Mouse (Mus musculus) CH12.LX (cell line): Measurements from ENCODE around the gene Rtp4. TPM values are rescaled to one million over a fixed set of nuclear protein-coding genes. Genes with fewer than 3 reads are reported as not detected.

Experiments used
- DNase-seq: peaks from one replicate; pipeline ENCODE4 v3.0.0-alpha.2; 2013; ENCODE audit errors: extremely low read depth
- H3K27ac ChIP-seq: 2 replicates; pipeline ENCODE4 v1.5.1; 2012; ENCODE audit warnings: low read depth, mild to moderate bottlenecking, control low read depth, moderate library complexity; ENCODE audit not compliant: insufficient read depth
- H3K27me3 ChIP-seq: replicated peaks from 2 replicates; pipeline ENCODE3; 2012; ENCODE audit warnings: inconsistent platforms
- H3K36me3 ChIP-seq, 2 experiments: replicated peaks in 1 of 2; 2 replicates each; pipeline versions ENCODE3 to v1.6.1; 2012; ENCODE audit warnings: inconsistent platforms in 1 of 2, low read length in 1 of 2, mild to moderate bottlenecking in 1 of 2, mixed read lengths in 1 of 2, moderate library complexity in 1 of 2; ENCODE audit not compliant: control insufficient read depth in 1 of 2, insufficient read depth in 1 of 2
- H3K4me1 ChIP-seq, 2 experiments: 2 replicates each; pipeline ENCODE4 v1.6.1; 2012; ENCODE audit warnings: inconsistent platforms in 1 of 2, moderate library complexity in 1 of 2; ENCODE audit not compliant: insufficient read depth in 2 of 2, control insufficient read depth in 1 of 2
- H3K4me2 ChIP-seq: 2 replicates; pipeline ENCODE4 v1.6.1; 2012; ENCODE audit warnings: low read depth, mild to moderate bottlenecking, control low read depth; ENCODE audit not compliant: poor library complexity, insufficient read depth, severe bottlenecking
- H3K4me3 ChIP-seq, 3 experiments: fragments of 150-350 bp in 1 of 3; sonication (generic) in 1 of 3; replicated peaks in 1 of 3; 2 replicates each; pipeline versions ENCODE3 to v1.5.1; 2011 to 2012; ENCODE audit warnings: low read depth in 2 of 3, low read length in 2 of 3, mild to moderate bottlenecking in 2 of 3, moderate library complexity in 2 of 3, control low read depth in 1 of 3, improper control_type of control experiment in 1 of 3, inconsistent platforms in 1 of 3, mixed read lengths in 1 of 3; ENCODE audit not compliant: poor library complexity in 1 of 3
- H3K79me2 ChIP-seq: replicated peaks from 2 replicates; pipeline ENCODE4 v1.6.1; 2012; ENCODE audit warnings: mild to moderate bottlenecking, moderate library complexity; ENCODE audit not compliant: control insufficient read depth, poor library complexity, insufficient read depth, severe bottlenecking; ENCODE audit errors: extremely low read depth
- H3K9ac ChIP-seq: 2 replicates; pipeline ENCODE4 v1.6.1; 2012; ENCODE audit warnings: low read depth, mild to moderate bottlenecking, control low read depth, moderate library complexity; ENCODE audit not compliant: insufficient read depth
- H3K9me3 ChIP-seq: replicated peaks from 2 replicates; pipeline ENCODE3; 2012; ENCODE audit warnings: low read length, inconsistent platforms, mixed read lengths
- BHLHE40 ChIP-seq: IDR thresholded peaks from 2 replicates; pipeline ENCODE4 v1.6.1; 2011; ENCODE audit warnings: mild to moderate bottlenecking, low read depth, low read length, improper control_type of control experiment
- CHD1 ChIP-seq: IDR thresholded peaks from 2 replicates; pipeline ENCODE4 v1.6.1; 2012; ENCODE audit warnings: low read depth, low read length, improper control_type of control experiment, inconsistent platforms
- CTCF ChIP-seq, 2 experiments: IDR thresholded peaks in 1 of 2; conservative IDR thresholded peaks in 1 of 2; 2 replicates each; pipeline ENCODE4 v1.5.1; 2011 to 2012; ENCODE audit warnings: low read depth in 2 of 2, low read length in 2 of 2, improper control_type of control experiment in 1 of 2, inconsistent platforms in 1 of 2, mild to moderate bottlenecking in 1 of 2, moderate library complexity in 1 of 2
- ELF1 ChIP-seq: IDR thresholded peaks from 2 replicates; pipeline ENCODE4 v1.6.1; 2014; ENCODE audit warnings: low read depth, mild to moderate bottlenecking, inconsistent platforms, low read length, improper control_type of control experiment
- EP300 ChIP-seq: IDR thresholded peaks from 2 replicates; pipeline ENCODE4 v1.6.1; 2011; ENCODE audit warnings: low read length, improper control_type of control experiment
- ETS1 ChIP-seq: conservative IDR thresholded peaks from 2 replicates; pipeline ENCODE4 v1.6.1; 2012; ENCODE audit warnings: low read depth, mild to moderate bottlenecking, inconsistent platforms, low read length, improper control_type of control experiment, moderate library complexity
- JUN ChIP-seq: IDR thresholded peaks from 2 replicates; pipeline ENCODE4 v1.6.1; 2011; ENCODE audit warnings: low read depth, mild to moderate bottlenecking, low read length, improper control_type of control experiment, moderate library complexity; ENCODE audit not compliant: insufficient read depth
- JUND ChIP-seq: conservative IDR thresholded peaks from 2 replicates; pipeline ENCODE4 v1.6.1; 2011; ENCODE audit warnings: low read depth, low read length, improper control_type of control experiment
- MAX ChIP-seq: IDR thresholded peaks from 2 replicates; pipeline ENCODE4 v1.6.1; 2011; ENCODE audit warnings: low read length, improper control_type of control experiment
- MAZ ChIP-seq: IDR thresholded peaks from 2 replicates; pipeline ENCODE4 v1.6.1; 2012; ENCODE audit warnings: low read depth, mild to moderate bottlenecking, inconsistent platforms, low read length, improper control_type of control experiment, moderate library complexity
- MEF2A ChIP-seq: IDR thresholded peaks from 2 replicates; pipeline ENCODE4 v1.6.1; 2014; ENCODE audit warnings: low read depth, mild to moderate bottlenecking, inconsistent platforms, low read length, improper control_type of control experiment, borderline replicate concordance
- MXI1 ChIP-seq: IDR thresholded peaks from 2 replicates; pipeline ENCODE4 v1.6.1; 2011; ENCODE audit warnings: mild to moderate bottlenecking, low read depth, low read length, improper control_type of control experiment
- MYC ChIP-seq: IDR thresholded peaks from 2 replicates; pipeline ENCODE4 v1.6.1; 2011; ENCODE audit warnings: low read depth, mild to moderate bottlenecking, improper control_type of control experiment, low read length
- PAX5 ChIP-seq: IDR thresholded peaks from 2 replicates; pipeline ENCODE4 v1.6.1; 2012; ENCODE audit warnings: low read length, inconsistent platforms, mixed read lengths
- POLR2A ChIP-seq: IDR thresholded peaks from 2 replicates; pipeline ENCODE4 v1.6.1; 2011; ENCODE audit warnings: low read depth, mild to moderate bottlenecking, improper control_type of control experiment, low read length
- POLR2AphosphoS2 ChIP-seq: IDR thresholded peaks from 2 replicates; pipeline ENCODE4 v1.6.1; 2011; ENCODE audit warnings: low read depth, low read length, improper control_type of control experiment
- SIN3A ChIP-seq: IDR thresholded peaks from 2 replicates; pipeline ENCODE4 v1.6.1; 2012; ENCODE audit warnings: low read length, improper control_type of control experiment, inconsistent platforms
- SMC3 ChIP-seq: IDR thresholded peaks from 2 replicates; pipeline ENCODE4 v1.6.1; 2011; ENCODE audit warnings: low read depth, low read length, improper control_type of control experiment
- TBP ChIP-seq: conservative IDR thresholded peaks from 2 replicates; pipeline ENCODE4 v1.6.1; 2011; ENCODE audit warnings: low read depth, low read length, improper control_type of control experiment
- TCF12 ChIP-seq: IDR thresholded peaks from 2 replicates; pipeline ENCODE4 v1.6.1; 2014; ENCODE audit warnings: low read depth, mild to moderate bottlenecking, inconsistent platforms, low read length, improper control_type of control experiment
- ZC3H11A ChIP-seq: IDR thresholded peaks from 2 replicates; pipeline ENCODE4 v1.6.1; 2012; ENCODE audit warnings: low read depth, mild to moderate bottlenecking, inconsistent platforms, low read length, improper control_type of control experiment
- ZMIZ1 ChIP-seq: IDR thresholded peaks from 2 replicates; pipeline ENCODE4 v1.6.1; 2012; ENCODE audit warnings: low read depth, mild to moderate bottlenecking, inconsistent platforms, low read length, improper control_type of control experiment
- dilution Hi-C: fragments of 300-500 bp; cut with MboI; formaldehyde crosslinking; loops from 2 replicates; pipeline ENCODE4 v1.14.3; 2020; ENCODE audit warnings: low sequenced_read_pairs; ENCODE audit not compliant: extremely low pct_unique_long_range_greater_than_20kb, extremely low pct_ligation_motif_present
- in situ Hi-C: fragments of 300-500 bp; cut with MboI; formaldehyde crosslinking; loops from 3 replicates; pipeline ENCODE4 v1.14.3; 2019; ENCODE audit warnings: low sequenced_read_pairs, low pct_ligation_motif_present, low pct_unique_long_range_greater_than_20kb, mixed read lengths
- polyA plus RNA-seq: library from polyadenylated mRNA; unstranded; fragments of >175 nt; gene quantifications from 2 replicates; pipeline ENCODE4 v1.2.1, GENCODE M21; 2012; ENCODE audit warnings: low read depth; ENCODE audit not compliant: insufficient read length
- total RNA-seq, 2 experiments: library from RNA; depleted of rRNA; stranded (reverse); fragments of 300-350 nt in 1 of 2; fragments of >200 nt in 1 of 2; gene quantifications; 2 replicates each; pipeline ENCODE4 v1.2.3; 2012 to 2014

The Rtp4 gene
- total and polyA plus RNA-seq, 3 experiments = 0.21 to 0.28 TPM; not detected in 1

DNA sequence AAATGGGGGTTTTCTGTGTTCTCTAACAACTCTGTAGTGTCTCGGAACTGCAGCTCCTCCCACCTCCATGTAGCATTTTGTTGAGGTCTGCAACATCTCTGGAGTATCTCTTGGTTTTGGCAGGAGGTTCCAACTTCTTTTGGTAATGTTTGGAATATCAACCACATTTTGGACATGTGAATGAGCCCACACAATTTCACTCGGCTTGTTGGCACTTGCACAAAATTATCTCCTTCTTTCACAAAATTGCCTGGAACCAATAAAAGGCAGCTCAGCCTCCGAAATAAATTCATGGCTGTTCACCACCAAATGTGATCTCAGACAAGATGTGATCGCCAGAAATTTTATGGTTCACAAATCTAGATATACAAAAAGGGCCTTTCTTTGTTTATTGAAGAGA, 9.1 kb downstream of the Rtp4 start:
- DNase-seq = no peak
- Histone ChIP-seq H3K4me2 (no peak overlapping the region), H3K27ac (no peak overlapping the region), H3K4me3 (no peak overlapping the region), H3K9ac (no peak overlapping the region), H3K4me1 (peaks cover 0 to 7% of the 10 kb centered on the region in 2 experiments; a peak in 2 of 4 replicates), H3K36me3 (no peaks in the 10 kb centered on the region), H3K27me3 (no peaks in the 10 kb centered on the region), H3K9me3 (peaks cover 6% of the 10 kb centered on the region), H3K79me2 (no peaks in the 10 kb centered on the region)
- TF ChIP-seq JUN (no peak), SMC3 (no peak), CHD1 (no peak), MXI1 (no peak), PAX5 (no peak), SIN3A (no peak), ZC3H11A (no peak), ELF1 (no peak), ETS1 (no peak), CTCF (conservative IDR thresholded peaks at IDR 0.05 in 1 of 2, IDR thresholded peaks at IDR 0.05 in 1 of 2; ENCODE audit: low read depth in 2 of 2, low read length in 2 of 2) (no peak), MEF2A (no peak), TBP (no peak)
- in situ Hi-C loops (no loop called here), dilution Hi-C loops (no loop called here)

DNA sequence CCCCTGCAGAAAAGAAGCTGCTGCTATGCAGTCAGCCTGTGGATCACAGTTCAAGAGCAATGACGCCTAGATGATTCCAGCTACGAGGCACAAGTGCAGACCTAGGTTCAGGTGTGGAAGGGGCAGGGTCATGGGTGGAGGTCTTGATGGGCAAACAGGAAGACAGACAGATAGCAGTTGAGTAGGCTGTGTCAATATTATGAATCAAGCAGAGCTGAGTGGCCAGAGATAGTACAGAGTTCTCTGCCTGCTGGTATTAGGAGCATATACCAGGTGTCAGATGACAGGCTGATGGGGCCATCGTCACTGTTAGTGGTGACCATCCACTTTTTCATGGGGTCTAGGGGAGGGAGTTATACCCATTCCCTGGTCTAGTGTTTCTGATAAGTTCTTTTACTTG, 13.6 kb downstream of the Rtp4 start:
- TF ChIP-seq MXI1 (no peak), ZMIZ1 (no peak), CHD1 (no peak), ETS1 (no peak), JUND (no peak), POLR2AphosphoS2 (no peak), TCF12 (no peak), MAX (no peak), MYC (no peak), MAZ (no peak), SMC3 (no peak), EP300 (no peak), POLR2A (no peak), SIN3A (no peak), BHLHE40 (no peak)
- no peaks in the 10 kb centered on the region for H3K9me3 ChIP-seq
- no peak overlapping the region for H3K4me3 ChIP-seq
- in situ Hi-C loops = no loop called here
- no peak overlapping the region for H3K27ac ChIP-seq
- H3K4me1 ChIP-seq = no peaks in the 10 kb centered on the region
- no peak overlapping the region for H3K9ac ChIP-seq
- no peak overlapping the region for H3K4me2 ChIP-seq
- H3K79me2 ChIP-seq = no peaks in the 10 kb centered on the region
- dilution Hi-C loops = no loop called here
- no peaks in the 10 kb centered on the region for H3K27me3 ChIP-seq
- H3K36me3 ChIP-seq = no peaks in the 10 kb centered on the region
- no peak for DNase-seq
